Mouse (Mus musculus) adrenal gland, adult 8-10 months (tissue): ENCODE results near the gene Cdr2. TPM values are rescaled to one million over a fixed set of nuclear protein-coding genes. Genes with fewer than 3 reads are reported as not detected.
"Not testable (repeated sequence)": the region's sequence is repeated elsewhere in the genome, so short reads cannot be mapped to it uniquely, and the experiment has no call there.

Experiments used
- DNase-seq: peaks from one replicate; pipeline ENCODE4 v3.0.0; 2022
- total RNA-seq, 4 experiments: library from RNA; stranded (reverse); gene quantifications; 2 replicates each; pipeline ENCODE4 v1.2.4; 2022

Cdr2 gene
- total RNA-seq = 10 to 100 TPM in 1 of 4 experiments, 1 to 10 TPM in 3; 4.9 to 13.0 (median 7.0) TPM

DNA sequence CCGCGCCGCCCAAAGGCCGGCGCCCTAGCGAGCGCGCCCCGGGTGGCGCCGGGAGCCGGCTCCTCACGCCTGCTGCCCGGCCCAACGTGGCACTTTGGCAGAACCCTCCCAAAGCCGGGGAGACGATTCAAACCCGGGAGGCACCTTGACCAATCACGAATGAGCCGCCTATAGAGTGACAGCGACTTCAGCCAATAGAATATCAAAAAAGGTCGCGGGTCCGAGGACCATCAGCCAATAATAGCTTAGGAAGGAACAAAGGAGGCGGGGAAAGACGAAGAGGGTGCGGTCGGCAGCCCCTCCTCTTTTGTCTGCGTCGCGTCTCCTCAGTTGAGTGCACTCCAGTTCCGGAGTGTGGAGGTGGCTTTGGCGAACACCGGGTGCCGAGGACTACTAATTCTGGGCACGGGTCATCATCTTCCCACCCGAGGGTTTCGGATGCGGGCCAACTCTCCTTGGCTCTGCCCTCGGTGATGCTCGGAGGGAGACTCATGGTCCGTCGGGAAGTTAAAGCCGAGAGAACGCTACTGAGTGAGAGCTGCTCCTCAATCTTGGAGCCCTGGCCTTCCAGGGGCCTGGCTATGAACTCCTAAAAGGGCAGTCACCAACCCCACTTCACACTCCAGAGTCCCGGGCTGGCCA lies at the start of gene Cdr2, which contains the start of gene Mfsd13b:
Gene Cdr2 (minus strand): TSS at position 113 of the 642 bp plus-strand sequence.
Gene Mfsd13b (plus strand): TSS at position 310 of the 642 bp plus-strand sequence.
- DNase-seq = peak; percentile 96

DNA sequence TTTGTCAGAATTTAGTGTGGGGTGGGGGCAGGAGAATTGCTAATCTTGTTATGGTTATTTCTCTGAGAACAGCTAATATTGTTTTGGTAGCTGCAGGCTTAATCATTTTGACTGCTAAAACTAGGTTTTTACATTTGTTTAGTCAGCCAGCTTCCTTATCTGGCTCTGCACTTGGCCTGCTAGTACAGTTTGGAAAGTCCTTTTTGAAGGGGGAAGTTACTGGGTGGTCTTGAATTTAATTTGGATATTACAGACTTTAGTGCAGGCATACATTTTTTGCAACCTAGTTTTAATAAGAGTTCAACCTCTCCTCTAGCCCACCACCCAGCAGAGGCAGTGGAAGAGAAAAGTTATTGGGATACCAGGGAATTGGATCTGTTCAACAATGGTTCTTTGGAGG lies 47.8 kb upstream of the Cdr2 start:
- not testable (repeated sequence) for DNase-seq

DNA sequence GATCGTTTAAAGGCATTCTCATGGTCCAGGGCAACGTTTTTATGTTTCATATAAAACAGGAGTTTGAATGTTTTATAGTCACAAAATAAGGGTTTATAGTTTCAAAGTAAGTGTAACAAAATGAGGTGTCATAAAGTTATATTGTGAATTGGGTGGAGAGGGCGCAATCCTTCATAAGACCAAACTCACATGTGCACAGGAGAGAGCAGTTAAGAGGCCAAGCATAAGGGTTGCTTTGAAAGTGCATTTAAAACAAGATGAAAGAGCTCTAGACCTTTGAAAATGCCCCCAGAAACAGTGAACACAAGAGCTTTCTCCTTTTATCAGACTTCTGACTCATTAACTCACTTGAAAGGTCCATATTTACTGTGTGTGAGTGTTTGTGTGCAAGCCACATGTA lies 44.2 kb upstream of the Cdr2 start:
- no peak for DNase-seq

DNA sequence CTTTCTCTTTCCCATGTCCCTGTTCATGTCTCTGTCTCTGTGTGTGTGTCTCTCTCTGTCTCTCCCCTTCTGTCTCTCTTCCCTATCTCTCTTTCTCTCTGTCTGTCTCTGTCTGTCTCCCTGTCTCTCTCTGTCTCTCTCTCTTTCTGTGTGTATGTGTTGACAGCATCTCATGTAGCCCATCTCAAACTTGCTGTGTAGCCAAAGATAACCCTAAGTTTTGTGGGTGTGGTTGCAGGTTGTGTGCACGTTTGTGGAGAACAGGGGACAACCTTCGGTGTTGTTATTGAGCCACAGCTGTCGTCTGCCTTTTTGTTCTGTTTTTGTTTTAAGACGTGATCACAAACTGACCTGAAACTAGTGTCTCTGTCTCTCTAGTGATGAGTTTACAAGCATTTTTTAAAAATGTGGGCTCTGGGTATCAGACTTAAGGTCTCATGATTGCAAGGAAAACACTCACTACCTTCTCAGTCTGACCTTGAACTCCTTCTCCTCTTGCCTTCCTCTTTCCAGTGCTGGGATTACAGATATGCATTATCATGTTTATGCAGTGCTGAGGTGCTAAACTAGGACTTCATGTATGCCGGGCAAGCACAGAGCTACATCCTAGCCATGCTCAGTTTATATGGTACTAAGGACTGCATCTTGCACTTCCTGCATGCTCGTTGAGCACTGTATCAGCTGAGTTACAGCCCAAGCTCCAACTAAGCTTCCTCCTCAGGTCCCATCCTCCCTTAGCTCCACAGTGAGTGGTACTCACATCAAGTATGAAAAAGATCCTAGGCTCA lies 43.3 kb upstream of the Cdr2 start:
- no peak for DNase-seq

DNA sequence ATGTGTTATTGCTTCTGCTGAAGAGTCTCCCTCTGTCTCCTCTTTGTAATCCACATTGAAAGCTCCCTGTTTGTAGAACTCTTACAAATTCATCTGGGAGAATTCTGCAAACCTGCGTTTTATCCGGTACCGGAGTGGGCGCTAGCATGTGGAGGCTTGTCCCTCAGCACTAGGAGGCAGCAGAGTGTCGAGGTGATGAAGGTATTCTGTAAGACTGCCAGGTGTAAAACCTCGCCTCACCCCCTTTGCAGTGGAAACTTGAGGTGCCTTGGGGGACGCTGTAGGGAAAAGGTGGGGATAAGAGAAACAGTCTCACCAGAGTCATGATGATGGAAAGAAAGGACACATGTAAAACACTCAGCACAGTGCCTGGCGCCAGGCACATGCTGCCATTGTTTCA lies 38.2 kb upstream of the Cdr2 start:
- DNase-seq = no peak

DNA sequence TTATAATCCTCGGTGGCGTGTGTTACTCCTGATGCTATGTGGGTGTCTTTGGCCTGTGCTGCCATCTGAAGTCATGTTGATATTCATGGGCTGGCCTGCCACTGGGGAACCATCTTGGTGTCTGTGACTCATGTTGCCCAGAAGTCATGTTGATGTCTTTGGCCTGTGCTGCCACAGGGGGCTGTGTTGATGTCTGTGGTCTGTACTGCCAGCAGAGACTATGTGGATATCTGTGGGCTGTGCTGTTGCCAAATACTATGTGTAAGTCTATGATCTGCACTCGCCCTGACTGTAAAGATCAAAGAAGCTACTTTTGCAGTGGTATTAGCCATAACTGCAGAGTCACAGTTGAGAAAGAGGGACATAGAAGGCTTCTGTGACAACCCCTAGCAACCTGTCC lies 36.7 kb upstream of the Cdr2 start:
- DNase-seq = no peak

DNA sequence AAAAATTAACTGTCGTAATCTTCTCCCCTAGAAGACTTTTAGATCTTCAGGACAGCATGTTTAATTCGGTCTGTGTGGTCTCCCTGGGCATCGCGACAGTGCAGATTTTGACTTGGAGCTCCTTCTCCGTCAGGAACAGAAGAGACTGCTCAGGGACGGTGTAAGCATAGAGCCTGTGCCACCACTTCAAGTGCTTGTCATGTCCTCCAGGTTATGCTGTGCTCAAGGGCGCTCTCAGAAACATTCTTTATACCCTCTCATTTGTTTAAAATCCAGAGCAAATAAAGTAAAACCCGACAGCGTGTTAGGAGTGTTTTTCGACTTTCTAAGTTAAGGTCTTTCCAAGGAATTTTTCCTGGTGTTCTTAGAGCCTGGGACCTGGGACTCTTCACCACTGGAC lies 32.4 kb upstream of the Cdr2 start:
- no peak for DNase-seq

DNA sequence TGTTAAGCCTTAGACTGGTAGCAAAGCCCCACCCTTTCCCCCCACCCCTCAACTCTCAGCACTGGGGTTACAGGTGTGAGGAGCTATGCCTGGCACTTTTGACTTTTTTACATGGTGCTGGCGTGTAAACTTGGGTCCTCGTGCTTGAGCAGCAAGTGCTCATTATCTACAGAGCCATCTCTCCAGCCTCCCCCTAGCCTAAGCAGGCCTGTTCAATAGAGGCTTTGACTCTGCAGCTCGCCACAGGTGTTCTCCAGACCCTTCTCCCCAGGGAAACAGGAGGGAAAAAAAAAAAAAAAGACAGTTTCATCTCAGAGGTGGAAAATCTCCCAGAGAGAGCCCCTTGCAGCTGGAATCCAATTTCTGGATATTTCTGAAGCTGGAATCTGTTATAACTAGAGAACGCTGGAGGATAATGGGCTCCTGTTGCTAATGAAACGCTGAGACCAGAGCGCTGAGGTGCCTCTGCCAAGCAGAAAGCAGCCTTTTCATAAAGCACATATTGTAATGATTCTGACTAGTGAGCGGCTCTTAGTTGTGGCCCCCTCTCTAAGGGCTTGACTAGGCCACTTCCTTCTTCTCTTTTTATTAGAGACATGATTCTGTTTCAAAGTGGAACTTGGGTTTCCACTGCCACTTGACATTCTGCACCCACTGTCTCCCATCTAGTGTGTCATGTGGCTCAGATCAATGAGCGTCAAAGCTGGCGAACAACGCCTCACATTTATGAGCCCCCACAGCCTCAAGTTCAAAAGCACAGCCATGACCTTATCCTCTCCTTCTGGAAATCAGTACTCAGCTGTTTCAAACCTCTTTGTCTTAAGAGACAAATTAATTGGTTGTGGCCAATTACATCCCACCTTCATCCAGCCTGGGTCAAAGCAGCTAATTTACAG lies 29.9 kb upstream of the Cdr2 start:
- DNase-seq = no peak

DNA sequence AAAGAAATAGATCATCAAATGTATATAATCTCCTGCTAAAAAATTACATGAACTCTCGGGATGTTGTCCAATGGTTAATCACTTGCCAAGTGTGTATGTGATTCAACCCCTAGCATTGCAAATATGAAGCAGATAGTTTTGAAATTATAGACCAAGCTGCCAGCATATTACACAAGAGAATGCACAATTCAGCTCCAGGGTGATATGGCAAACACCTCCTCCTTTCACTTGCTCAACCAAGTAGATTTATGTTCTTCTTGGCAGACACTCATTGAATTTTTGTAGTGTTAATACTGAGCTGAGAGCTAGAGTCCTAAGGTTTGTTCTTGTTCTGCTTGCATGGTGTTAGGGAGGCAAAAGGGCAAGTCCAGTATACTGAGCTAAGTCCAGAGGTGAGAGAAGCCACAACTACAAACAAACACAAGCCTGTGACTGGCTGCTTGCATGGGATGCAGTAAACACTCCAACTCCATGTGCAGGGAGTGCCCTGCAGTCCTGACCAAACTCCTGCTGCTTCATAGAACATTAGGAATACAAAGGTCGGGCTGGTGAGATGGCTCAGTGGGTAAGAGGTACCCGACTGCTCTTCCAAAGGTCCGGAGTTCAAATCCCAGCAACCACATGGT lies 21.8 kb upstream of the Cdr2 start:
- DNase-seq = peak; percentile 6

DNA sequence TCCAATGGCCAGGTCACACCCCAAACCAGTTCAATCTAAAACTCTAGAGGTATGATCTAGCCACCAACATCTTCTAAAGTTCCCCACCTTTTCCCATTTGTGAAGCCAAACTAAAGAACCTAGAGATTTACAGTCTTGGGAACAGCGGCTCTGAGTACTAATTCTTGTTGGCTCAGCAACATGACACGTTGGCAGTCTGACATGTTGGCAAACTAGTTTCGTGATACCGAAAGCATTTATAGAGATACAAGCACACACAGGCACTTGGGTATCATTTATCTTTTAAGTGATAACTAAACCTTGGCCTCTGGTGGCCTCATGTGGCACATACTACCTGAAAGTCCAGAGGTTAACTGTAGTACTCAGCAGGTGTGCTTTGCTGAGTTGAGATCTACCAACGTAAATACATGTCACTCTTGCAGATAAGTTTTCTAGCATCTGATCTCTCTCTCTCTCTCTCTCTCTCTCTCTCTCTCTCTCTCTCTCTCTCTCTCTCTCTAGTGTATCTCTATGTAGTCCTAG lies 20.4 kb upstream of the Cdr2 start:
- no peak for DNase-seq

DNA sequence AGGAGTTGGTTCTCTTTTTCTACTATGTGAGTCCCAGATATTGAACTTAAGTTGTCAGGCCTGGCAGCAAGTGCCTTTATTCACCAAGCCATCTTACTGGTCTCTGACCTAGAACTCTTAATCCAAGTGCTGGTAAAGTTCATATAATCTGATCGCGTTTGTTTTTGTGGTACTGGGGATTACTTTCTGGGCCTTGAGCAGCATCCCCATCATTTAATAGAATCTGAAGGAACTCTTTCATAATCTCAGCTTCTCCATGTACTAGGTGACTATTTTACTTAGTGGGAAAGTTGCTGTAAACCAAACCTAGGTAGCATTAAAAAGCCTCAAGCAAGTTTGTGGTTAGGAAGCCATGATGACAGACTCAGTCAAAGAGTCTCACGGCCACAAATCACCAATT lies 19.8 kb upstream of the Cdr2 start:
- DNase-seq = no peak

DNA sequence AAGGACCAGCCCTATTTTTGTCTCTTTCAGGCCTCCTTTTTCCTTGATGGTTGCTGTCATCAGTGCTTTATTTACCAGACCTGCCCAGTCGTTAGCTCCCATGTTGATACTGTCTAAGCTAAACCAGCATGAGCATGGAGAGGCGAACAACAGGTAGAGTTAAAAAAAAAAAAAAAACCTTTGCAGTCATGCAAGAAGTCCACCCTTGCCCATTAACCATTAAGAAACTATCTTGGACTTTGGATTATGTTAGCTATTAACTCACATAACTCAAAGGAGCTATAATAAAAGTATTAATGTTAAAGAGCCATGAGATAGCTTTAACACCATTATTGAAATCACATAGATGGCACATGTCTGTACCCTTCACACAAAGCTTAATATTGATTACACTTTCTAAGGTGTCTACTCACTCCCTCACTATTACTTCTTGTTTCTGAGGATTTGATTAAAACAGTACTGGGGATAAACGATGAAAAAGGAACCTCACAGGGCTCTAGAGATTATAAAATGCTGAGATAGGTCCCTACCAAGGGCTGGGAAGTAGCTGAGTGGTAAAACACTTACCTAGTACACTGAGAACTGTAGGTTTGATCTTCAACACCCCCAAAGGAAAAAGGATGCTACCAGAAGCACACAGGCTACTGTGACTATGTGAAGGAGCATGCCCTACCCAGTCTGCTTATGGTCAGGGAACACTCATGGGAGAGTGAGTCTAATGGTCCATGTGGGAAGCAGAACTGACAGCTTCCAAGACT lies 18.1 kb upstream of the Cdr2 start:
- DNase-seq = no peak

DNA sequence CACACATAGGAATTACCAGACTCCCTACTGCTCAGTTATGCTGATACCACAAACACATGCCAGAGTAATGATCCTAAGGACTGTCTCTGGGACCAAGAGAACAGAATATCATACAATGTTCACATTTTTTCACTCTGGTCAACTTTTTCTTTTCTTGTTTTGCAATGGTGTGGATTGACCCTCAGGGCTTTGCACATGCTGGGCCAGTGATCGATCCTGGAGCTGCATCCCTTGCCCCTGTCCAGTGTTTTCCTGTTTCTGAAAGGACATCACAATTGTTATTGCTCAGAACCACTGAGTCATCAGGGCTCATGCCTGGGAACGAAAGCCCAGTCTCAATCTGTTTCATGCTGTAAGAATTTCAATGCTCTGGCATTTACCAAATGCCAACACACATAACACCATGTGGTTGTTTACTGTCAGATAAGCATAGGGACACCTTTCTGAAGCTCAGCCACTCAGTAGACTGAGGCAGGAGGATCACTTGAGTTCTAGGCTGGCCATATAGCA lies 17.0 kb upstream of the Cdr2 start:
- no peak for DNase-seq

DNA sequence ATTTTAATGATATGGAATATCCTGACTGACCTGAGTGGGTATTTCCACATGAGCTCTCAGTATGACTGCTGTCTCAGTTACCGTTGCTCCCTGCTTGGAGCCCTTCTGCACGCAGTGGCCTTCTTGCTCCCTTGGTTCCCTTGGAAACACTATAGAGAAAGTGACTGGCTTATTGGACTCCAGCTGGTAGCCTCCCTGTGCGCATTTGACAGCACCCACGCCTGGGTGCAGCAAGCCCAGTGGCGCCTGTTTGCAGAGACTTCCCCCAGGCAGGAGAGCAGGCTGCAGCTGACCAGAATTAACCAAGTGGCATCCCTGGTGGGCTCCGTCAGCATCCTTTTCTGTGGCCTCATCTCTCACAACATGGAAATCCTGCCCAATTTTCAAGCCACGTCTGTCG lies 9.1 kb upstream of the Cdr2 start:
- DNase-seq = no peak

DNA sequence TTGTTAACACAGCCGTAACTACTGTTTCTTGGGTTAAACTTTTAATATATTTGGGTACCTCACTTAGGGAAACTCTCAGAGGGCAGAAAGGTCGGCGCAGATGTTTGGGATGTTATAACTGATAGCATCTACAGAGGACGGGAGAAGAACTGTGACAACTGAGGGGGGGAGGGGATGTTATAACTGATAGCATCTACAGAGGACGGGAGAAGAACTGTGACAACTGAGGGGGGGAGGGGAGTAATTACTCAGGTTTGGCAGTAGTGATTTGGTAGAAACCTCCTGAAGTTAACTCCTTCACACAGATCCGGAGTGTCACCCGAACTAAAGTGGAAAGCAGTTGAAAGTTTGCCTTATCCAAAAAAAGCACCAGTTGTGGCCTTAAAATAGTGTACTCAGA lies 856 bp upstream of the Cdr2 start:
- no peak for DNase-seq

DNA sequence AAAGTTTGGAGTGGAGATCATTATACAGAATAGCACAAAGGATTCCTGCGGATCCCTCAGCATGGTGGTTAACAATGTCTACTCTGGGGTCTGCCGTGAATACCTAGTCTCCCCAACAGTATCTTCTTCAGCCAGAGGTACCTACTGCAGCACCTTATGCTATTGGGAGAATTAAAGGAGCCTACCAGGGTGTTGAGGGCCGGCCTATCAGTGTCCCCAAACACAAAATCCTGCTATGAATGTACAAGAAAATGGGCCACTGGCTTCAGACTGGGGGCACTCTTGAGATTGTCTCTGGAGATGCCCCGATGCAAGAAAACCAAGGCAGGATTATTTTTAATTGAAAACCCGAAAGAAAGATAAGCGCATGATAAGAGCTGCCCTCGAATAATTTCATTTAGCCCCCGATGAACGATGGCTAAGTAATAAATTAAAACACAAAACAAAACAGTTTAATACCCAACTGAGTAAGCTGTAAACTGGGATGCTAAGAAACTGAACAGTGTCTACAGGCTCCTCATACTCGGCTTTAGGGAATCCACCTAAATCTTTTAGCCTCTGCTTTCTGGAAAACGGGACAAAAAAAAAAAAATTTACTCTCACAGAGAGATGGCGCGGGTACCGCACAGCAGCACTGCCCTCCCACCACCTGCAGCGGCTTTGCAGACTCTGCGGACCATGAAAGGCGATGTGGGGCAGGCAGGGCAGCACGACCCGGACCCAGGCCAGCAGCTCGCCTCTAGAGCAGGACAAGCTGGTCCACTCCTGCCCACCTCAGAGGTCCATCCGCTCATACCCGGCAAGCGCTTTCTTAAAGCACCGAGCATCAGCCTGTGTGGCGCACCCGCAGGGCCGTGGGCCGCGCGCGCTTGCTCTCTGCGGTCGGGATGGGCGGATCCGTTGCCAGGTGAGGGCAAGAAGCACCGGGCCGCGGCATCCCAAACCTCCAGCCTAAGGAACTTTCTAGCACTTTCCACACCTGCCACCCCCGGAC lies 884 bp downstream of the Cdr2 start:
- DNase-seq = peak; percentile 10

DNA sequence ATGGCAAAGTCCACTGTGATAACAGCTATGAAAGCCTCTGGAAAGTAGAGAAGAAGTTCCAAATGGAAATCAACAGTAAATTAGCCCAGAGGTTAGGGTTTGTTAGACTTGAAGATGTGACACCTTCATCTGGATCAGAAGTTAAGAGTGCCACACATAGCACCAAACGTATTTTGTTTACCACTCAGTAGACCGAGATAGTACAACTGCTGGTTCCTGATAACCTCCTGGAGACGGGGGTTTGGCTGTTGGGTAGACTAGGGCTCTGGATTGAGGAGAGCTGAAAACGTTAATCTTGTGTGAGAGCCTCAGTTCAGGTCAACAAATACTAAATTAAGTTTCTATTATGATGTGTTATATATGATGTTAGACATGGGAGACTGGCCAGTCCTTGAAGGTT lies 2.1 kb downstream of the Cdr2 start:
- no peak for DNase-seq

DNA sequence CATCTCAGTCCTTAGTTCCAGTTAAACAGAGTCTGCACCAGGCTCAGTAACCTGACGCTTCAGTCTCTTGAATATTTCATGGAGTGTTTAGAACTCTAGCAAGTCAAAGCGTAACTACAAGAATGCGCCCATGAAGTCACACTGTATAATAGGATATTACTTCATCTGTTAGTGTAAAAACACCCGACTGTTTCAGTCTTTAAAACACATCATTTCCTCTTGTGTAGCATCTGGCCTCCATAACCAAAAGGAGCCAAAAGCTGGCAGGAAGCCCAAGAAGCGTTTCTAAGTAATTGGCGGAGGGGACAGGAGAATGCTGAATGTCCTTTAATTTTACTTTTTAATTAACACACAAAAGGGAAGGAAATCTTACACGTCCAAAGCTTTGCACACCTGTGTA lies 5.0 kb downstream of the Cdr2 start:
- DNase-seq = no peak

DNA sequence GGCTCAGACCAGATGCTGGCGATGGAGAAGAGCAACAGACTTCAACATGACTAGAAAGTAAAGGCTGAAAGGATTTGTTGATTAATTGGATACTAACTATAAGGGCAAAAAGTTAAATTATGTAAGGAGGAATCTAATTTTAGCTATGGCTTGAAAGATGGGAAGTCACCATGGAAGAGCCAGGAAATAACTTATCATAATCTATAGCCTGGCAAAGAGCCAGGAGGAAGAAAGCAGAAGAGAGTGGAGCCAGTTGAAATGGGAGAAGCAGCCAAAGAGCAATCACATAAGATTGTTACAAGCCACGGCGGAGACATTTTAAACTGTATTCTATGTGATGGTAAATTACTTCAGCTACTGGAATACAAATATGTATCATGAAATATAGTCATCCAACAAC lies 8.1 kb downstream of the Cdr2 start:
- DNase-seq = no peak

DNA sequence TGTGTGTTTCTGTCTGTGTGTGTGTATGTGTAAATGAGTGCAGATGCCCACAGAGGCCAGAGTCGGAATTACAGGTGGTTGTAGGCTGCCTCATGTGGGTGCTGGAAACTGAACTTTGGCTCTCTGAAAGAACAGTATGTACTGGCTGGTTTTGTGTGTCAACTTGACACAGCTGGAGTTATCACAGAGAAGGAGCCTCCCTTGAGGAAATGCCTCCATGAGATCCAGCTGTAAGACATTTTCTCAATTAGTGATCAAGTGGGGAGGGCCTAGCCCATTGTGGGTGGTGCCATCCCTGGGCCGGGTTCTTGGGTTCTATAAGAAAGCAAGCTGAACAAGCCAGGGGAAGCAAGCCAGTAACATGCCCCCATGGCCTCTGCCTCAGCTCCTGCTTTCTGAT lies 9.6 kb downstream of the Cdr2 start:
- DNase-seq = not testable (repeated sequence)
